Mouse (Mus musculus) megakaryocyte, embryonic 14.5 days (primary cell): ENCODE measurements around the gene Acbd4.

Source experiments
- FLI1 ChIP-seq: IDR thresholded peaks from 2 replicates; pipeline ENCODE4 v1.6.1; 2012; ENCODE audit warnings: low read length, inconsistent platforms, mixed read lengths
- GATA1 ChIP-seq: IDR thresholded peaks from 3 replicates; pipeline ENCODE4 v1.6.1; 2012; ENCODE audit warnings: mixed read lengths, low read length, inconsistent platforms, borderline replicate concordance

- no peak for TF ChIP-seq GATA1
- no peak for TF ChIP-seq FLI1
Measured at GRCm38 (mm10) chr11:103113005-103113404, 11.5 kb downstream of the Acbd4 start.
